Mouse (Mus musculus) E14TG2a.4 (cell line): ENCODE data around the gene Zc3hav1.

Experiments
- CTCF ChIP-seq: conservative IDR thresholded peaks from 2 replicates; pipeline ENCODE4 v1.5.1; 2014; ENCODE audit warnings: low read length
- NANOG ChIP-seq: IDR thresholded peaks from 2 replicates; pipeline ENCODE4 v1.6.1; 2014; ENCODE audit warnings: borderline replicate concordance, low read length, mixed read lengths
- POU5F1 ChIP-seq: IDR thresholded peaks from 2 replicates; pipeline ENCODE4 v1.6.1; 2014; ENCODE audit warnings: low read length, borderline replicate concordance

- TF ChIP-seq CTCF (no peak), POU5F1 (no peak), NANOG (no peak)
These were observed 6.7 kb upstream of the Zc3hav1 start for GRCm38 (mm10) chr6:38361065-38361464.
